Mouse (Mus musculus) thymus, adult 18-20 months (tissue): ENCODE measurements around the gene Crkl.
A peak's percentile ranks its signal among the peaks of the same experiment; 100 is the strongest.

Experiments
- DNase-seq, 2 experiments: peaks; one replicate each; pipeline ENCODE4 v3.0.0; 2022; ENCODE audit warnings: mixed read lengths in 2 of 2

Crkl gene

DNA sequence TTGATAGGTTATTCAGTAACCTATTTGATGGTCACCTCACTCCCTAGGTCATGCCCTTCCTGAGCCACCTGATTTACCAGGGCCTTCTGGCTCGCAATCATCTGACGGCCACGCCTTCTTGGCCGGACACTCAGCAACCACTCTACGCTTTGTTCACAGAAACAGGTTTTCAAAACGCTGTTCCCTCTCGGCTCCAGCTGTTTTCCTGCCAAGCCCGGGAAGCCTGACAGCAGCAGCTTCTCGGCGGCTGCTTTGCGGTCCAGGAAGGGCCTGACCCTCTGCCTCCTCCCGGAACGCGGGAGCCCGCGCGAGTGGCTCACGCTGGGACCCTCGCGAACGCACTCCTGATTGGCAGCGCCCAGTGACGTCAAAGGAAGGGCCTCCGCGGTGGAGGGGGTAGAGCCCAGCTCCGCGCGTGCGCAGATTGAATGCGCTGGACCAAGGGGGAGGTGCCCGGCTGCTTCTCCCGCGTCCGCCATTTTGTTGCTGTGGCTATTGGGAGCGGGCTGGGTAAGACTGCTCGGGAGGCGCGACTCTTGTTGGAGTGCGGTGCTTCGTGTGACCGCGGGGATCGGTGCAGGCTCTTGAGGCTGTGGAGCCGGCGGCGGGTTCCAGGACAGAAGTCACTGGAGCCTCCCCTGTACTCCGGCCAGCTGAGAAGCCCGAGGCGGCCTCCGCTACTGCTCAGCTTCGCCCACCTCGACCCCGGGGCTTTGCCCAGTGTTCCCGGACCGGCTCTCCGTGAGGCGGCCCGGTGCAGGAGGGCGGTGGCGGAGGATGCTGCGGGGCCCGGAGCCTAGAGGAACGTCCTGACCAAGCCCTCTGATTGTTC is at the start of gene Crkl:
Crkl (plus strand) TSS at position 447 of the 832 bp plus-strand sequence.
- peak; percentile 97 to 98 for DNase-seq

DNA sequence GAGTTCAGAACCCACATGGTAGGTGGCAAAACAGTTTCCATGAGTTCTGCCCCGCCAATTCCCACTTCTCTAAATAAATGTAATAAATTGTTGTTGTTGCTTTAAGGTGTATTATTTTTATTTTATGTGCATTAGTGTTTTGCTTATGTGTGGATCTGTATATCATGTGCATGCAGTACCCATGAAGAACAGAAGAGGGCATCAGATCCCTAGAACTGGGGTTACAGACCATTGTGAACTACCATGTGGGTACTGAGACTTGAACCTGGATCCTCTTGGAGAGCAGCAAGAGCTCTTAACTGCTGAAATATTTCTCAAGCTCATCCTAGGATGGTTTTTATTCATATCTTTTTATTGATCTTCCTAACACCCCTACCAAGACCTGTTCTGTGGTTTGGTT is 48.9 kb upstream of the Crkl start:
- no peak for DNase-seq

DNA sequence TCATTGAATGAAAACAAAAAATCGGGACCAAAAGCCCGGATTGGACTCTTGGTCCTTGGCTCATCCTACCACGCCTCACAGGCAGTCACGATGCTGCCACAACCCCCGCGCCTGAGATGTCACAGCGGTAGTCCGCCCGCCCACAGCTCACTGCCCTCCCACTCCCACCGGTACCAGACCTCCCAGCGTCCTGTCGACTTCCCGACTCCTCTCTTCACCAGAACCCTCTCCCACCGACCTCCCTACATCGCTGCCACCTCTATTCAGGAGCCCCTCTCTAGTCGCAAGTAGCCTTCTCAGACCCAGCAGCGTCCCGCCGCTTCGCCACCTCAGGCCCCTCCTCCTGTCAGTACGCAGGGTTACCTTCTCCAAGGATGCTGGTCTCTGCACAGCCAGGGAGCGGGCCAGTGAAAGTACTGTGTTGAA is 46.5 kb upstream of the Crkl start:
- DNase-seq, result no peak

DNA sequence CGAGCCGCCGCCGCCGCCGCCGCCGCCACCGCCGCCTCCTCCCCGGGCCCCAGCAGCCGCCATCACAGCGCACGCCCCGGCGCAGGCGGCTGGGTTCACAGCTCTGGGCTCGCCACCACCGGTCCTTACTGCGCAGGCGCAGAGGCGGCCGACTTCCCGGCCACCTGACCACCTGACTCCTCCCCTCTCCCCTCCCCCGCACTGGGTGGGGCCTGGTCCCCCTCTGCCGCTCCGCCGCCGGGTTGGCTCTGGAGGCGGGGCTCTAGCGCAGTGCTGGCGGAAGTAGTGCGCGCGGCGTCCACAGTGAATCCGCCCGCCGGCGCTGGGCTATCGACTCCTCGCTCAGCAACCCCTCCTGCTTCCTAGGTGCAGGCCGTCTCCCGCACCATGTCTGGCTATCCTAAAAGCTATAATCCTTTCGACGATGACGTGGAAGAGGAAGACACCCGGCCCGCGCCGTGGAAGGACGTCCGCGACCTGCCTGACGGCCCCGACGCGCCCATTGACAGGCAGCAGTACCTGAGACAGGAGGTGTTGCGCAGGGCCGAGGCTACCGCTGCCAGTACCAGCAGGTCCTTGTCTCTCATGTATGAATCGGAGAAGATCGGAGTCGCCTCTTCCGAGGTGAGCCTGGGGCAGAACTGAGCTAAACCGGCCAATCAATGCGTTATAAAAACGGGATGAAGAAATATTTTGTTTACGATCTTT is 45.9 kb upstream of the Crkl start, which contains the start of the genes Snap29 and Pi4ka:
Snap29 (plus strand) TSS at position 251 of the 708 bp plus-strand sequence.
Pi4ka (minus strand) TSS at position 579 of the 708 bp plus-strand sequence.
- DNase-seq, result peak; percentile 99 to 100

DNA sequence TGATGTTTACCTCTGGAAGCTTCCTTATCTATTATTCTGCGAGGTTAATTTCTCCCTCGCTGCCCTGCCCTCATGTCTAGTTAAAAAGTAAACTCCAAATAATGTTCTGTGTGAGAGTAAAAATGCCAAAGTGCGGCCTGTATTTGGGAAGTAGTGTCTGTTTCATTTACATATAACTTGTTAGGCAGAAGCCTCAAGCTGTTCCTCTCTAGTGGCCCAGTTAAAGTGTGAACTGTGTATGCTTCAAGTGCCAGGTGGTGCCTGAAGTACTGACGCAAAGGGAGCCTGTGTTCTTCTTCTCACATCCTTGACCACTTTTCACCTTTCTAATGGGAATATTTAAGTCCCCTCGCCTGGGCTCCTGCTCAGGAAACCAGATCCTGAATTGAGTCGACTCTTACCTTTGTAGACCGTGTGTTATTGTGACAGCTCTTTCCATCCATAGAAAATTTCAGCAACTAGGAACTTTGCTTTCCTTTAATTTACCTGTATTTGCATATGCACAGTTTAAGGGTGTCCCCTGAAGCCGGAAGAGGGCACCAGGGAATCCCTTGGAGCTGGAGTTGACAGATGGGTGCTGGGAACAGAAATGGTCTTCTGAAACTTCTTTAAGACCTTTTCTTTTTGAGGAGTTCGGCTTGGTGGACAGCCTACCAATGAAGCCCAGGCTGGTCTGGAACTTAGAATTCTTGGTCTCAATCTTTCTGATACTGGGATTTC is 45.1 kb upstream of the Crkl start:
- no peak for DNase-seq

DNA sequence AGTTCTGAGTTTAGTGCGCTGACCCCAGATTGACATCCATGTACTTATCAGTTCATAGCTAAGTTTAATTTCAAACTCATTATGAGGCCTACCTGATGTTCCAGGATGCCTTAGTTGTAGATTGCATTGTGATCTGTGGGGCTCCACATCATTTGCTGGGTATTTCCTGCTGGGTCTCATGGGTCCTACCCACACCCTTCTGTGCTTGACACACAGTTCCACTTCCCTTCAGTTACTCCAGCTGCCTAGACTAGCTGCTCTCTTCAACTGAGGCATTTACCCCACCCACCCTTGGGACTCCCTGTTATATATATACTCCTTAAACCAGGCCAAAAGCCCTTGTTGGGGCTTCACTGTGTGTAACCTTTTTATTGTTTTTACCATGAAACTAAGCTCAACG is 42.7 kb upstream of the Crkl start:
- DNase-seq, result no peak

DNA sequence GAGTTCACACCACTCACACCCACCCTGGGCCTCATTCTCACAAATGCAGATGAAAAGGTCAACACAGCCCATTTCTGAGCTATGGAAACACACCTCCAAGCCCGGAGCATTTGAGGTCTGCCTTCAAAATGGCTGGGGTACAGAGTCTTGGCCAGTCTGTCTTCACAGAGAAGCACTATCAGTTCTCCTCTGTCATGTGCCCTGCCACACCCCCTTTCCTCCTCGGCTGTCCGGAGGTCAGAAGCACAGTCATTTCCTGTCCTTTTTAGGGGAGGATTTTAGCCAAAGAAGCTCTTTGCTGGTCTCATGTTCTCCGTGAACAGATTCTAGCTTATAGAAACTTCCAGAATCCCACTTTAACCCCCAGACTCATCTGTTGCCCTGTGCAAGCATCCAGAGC is 41.6 kb upstream of the Crkl start:
- DNase-seq, result no peak

DNA sequence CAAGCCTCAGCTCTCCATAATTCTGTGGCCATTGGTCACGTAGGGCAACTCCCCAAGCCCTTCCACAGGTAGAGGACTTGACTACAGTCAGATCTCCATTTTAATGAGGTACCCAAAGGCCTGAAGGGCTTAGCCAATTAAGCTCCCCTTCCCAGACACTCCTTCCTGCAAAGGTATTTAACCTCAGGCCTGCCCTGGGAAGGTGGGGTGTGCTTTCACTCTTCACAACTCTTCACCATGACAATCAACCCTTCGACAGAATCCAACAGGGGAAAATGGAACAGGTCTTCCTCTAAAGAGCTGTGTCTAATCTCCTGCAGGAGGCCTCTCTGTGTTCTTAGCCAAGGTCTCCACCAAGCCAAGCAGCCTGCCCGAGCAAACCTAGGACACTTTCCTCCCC is 28.8 kb upstream of the Crkl start:
- DNase-seq, result no peak

DNA sequence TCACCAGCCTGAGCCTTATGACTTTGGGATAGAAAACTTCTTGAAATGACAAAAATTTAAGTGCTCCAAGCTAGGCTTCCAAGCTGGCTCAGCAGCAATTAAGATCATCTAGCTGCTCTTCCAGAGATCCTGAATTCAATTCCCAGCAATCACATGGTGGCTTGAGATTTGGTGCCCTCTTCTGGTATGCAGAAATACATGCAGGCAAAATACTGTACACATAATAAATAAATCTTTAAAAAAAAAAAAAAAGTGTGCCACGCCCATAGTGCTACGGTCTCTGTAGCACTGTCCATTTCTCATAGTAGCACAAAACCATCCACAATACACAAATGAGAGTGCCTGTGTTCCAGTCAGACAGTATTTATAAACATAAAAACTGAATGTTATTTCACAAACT is 19.2 kb upstream of the Crkl start:
- DNase-seq, result no peak

DNA sequence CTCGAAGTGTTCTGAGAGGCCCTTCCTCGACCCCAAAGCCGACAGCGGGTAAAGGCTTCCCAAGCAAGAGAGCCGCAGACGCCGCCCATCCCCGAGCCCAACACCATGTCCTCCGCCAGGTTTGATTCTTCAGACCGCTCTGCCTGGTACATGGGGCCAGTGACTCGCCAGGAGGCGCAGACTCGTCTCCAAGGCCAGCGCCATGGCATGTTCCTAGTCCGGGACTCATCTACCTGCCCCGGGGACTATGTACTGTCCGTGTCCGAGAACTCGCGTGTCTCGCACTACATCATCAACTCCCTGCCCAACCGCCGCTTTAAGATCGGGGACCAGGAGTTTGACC is 557 bp downstream of the Crkl start:
- DNase-seq, result peak; percentile 40 to 44

DNA sequence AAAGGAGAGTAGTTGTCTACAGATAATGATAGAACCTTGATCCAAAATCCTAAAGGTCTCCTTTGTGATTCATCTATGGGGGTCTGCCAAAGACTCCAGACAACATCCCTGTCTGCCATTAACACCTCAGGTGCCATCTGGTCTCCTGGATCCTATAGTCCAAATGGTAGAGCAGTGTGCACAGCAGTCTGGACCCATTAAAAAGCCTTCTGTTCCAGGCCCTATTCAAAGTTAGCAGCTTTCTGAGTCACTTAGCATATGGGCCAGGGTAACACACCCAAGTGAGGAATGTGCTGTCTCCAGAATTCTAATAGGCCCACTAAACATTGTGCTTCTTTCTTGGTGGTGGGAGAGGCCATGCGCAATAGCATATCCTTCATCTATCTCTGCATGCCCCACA is 5.1 kb downstream of the Crkl start:
- DNase-seq, result no peak

DNA sequence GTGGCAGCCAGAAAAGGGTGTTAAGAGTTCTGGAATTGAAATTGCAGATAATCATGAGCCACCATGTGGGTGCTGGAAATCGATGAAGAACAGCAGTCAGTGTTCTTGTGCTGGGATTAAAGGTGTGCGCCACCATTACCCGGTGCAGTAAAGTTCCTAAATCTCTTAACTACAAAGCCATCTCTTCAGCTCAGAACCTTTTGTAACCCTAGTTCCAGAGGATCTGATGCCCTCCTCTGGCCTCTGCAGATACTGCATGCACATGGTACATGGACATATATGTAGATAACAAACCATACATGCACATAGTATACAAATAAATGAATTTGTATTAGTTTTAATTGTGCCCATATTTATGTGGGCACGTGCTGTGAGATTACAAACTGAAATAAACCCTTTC is 8.5 kb downstream of the Crkl start:
- peak in 1 of 2 experiments; percentile 19 for DNase-seq

DNA sequence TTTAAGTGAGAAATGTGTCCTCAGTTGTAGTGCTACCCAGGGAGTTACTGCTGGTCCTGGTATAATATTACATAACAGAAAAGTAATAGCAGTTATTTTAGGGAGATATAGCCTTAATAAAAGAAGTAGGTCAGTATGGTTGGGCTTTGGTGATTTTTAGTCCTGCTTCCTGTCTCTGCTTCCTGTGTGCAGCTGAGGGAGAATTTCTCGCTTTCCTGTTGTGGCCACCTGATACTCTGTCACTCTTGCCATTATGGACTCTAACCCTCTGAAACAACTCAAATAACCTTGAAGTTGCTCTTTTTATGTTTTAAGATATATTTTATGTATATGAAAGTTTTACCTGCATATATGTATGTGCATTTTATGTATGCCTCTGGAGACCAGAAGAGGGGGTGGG is 9.8 kb downstream of the Crkl start:
- DNase-seq, result no peak

DNA sequence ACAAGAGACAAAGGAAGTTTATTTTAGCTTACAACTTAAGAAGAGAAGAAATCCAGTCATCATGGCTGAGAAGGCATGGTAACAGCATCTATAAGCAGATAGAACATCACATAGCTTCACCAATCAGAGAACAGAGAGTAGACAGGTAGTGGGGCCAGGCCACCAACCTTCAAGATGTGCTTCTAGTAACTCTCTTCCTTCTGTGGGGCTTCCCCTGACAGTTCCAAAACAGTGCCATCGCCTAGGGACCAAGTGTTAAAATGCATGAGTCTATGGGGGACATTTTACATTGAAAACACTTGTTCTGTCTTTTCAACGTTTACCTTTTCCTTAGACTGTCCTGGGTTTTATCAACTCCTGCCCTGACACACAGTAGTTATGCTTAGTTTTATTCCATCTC is 11.4 kb downstream of the Crkl start:
- no peak for DNase-seq

DNA sequence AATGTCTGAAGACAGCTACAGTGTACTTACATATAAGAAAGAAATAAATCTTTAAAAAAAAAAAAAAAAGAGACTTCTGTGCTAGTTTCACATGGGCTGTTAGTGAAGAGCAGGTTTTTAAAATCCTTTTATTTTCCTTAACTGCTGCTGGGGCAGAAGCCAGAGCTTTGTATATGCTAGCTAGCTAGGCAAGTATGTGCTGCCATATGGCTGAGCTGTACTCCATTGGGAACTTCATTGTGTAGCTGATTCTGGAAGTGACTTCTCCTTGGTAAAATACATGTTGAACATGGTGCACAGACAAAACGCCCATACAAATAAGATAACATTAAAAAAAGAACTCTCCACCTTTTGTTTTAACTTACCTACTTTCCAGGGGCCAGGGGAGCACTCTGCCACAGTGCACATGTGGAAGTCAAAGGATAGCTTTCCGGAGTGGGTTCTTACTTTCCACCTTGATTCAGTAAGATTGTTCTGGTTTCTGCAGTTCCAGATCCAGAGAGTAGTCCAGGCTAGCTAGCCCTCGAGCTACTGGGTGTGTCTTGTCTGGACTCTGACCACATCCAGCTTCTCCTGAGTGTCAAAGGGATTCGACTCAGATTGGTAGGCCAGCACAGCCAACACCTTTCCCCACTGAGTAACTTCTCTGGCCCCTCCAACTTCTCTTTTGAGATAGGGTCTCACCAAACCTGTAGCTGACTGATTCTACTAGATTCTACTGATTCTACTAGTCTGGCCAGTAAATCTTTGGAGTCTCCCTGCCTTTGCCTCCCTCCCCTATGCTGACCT is 15.3 kb downstream of the Crkl start:
- no peak for DNase-seq

DNA sequence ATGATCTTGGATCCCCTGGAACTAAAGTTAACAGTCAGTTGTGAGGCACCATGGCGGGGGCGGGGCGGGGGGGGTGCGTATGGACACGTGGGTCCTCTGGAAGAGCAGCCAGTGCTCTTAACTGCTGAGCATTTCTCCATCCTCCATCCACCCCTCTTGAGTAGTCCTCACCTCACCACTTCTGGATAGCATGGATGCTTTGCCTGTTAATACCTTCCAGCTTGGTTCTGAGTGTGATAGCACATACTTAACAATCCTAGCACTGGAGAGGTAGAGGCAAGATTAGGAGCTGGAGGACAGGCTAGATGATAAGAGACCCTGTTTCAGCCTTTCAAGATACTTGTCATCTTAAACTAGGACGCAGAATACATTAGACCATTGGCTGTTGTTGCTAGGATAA is 20.7 kb downstream of the Crkl start:
- no peak for DNase-seq

DNA sequence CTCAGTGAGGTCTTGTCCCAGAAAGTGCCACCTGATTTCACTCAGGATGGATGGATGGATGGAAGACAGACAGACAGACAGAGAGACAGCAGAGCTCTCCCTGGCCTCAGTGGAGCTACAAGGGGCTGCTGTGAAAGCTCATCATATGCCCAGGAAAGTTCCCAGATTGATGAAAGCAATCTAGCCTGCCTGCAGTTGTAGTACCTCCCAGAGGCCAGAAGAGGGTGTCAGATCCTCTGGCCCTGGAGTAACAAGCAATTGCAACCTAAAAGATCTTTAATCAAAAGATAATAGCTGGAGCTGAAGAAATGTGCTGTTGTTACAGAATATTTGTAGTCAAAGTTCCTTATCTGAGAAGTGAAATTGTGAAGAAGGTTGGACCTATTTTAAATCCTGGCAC is 22.3 kb downstream of the Crkl start:
- no peak for DNase-seq

DNA sequence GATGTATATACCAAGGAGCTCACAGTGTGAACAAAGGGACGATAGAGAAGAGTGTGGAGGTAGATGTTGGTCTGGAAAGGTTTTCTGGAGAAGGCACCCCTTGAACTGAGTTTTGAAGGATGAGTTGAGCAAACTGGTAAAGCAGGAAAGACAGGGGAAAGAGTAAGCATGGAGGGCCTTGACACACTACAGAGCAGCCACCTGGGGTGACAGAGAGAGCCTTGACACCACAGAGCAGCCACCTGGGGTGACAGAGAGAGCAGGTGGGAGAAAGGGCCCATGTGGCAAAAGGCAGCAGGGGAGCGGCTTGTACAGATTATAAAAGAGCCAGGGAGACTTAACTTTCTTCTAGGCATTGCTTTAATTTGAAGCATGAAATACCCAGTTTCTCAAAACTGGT is 23.0 kb downstream of the Crkl start:
- peak in 1 of 2 experiments; percentile 22 for DNase-seq

DNA sequence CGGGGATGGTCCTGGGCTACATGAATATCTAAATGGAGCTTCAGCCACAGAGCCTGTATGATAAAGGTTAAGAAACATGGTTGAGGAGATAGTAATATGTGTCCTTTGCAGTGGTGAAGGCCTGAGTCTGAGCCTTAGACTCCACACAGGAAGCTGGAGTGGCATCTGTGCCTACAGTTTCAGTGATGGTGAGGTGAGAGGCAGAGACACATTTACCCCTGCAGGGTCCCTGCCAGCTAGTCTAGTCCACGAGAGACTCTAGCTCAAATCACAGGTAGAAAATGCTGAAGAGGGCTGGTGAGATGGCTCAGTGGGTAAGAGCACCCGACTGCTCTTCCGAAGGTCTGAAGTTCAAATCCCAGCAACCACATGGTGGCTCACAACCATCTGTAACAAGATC is 23.5 kb downstream of the Crkl start:
- no peak for DNase-seq

DNA sequence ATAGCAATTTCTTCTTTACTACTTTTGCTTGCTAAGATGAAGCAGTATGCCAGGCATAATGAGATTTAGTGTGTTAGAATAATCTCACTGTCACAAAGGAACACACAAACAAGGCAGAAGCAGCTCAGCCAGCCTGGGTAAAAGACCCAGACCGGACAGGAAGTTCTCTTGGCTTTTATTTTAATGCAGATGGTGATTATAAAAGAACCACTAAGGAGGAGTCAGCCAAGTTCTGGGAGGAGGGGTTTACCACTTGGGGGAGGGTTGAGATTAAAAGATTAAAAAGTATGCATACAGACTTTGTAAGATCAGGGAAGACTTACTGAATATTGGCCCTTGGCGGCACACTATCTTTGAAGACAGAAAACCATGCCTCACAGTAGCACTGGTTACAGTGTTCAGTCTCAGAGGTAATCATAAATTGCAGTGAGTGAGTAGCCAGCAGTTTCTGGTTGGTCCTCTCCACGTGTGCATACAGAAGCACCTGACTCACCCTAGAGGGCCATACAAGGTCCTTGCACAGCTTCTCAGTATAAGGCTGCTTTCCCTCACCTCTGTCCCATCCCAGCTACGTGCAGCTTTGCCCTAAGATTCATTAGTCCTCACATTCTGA is 26.6 kb downstream of the Crkl start:
- no peak for DNase-seq

DNA sequence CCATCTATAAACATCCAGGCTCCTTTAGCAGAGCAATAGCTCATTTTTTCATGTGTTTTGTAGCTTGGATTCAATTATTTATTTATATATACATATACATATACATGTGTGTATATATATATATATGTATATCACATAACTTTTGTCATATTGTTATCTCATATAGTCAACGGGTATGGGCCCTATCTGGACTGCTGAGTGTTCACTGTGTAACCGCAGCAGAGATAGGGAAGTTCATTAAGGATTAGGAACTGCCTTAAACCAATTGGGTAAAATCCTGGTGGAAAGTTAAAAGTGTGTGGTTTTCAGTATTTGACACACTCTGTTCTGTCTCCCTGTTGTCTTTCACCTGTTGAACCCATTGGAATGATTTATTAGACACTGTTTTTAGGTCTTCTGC is 29.7 kb downstream of the Crkl start:
- DNase-seq, result no peak

DNA sequence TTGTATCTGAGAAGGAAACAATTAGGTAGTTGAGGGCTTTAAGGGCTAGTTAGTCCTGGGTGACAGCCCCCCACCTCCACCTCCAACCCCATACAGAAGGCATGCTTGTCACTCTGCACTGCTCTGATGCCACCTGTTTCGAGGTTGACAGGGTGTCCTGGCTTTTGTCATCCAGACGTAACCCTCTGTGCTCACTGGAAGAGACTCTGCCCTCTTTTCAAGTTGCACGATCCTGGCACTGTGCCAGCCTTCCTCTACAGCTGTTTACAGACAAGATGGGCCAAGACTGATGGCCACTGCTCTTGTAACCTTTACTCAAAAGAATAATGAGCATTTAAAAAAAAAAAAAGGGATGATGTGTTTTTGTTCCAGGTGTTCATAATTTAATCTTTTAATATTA is 34.7 kb downstream of the Crkl start:
- DNase-seq, result peak; percentile 37 to 58
